Mouse (Mus musculus) kidney, embryonic 14.5 days (tissue): ENCODE measurements at regions not wholly inside any gene's neighbourhood (a gene's known extent, or its start where the extent isn't known, plus 50 kb on each side); places are given as distances from the start of the nearest gene placed in this dataset.
A peak's percentile ranks its signal among the peaks of the same experiment; 100 is the strongest.

Experiments used
- ATAC-seq: fragments of 200-750 bp; cut with Nextera tagmentation; 2 replicates; pipeline ENCODE4 v1.8.0; 2017; ENCODE audit warnings: moderate number of reproducible peaks, mild to moderate bottlenecking, moderate TSS enrichment, moderate library complexity; ENCODE audit not compliant: low FRiP score, low TSS enrichment
- H3K27ac ChIP-seq: fragments of 300-500 bp; sonication (generic); 2 replicates; pipeline ENCODE4 v1.5.1; 2014; ENCODE audit warnings: low read depth, mild to moderate bottlenecking, low read length, moderate library complexity, mixed read lengths
- H3K27me3 ChIP-seq: fragments of 300-500 bp; sonication (generic); 2 replicates; pipeline ENCODE4 v1.6.1; 2014; ENCODE audit warnings: mild to moderate bottlenecking, low read length; ENCODE audit not compliant: control insufficient read depth, insufficient read depth
- H3K36me3 ChIP-seq: fragments of 300-500 bp; sonication (generic); 2 replicates; pipeline ENCODE4 v1.6.1; 2014; ENCODE audit warnings: low read length, mixed read lengths; ENCODE audit not compliant: control insufficient read depth, insufficient read depth
- H3K4me1 ChIP-seq: fragments of 300-500 bp; sonication (generic); 2 replicates; pipeline ENCODE4 v1.6.1; 2014; ENCODE audit warnings: low read length, mixed read lengths; ENCODE audit not compliant: control insufficient read depth, insufficient read depth
- H3K4me2 ChIP-seq: fragments of 300-500 bp; sonication (generic); replicated peaks from 2 replicates; pipeline ENCODE4 v1.6.1; 2014; ENCODE audit warnings: low read depth, mild to moderate bottlenecking, low read length
- H3K4me3 ChIP-seq: fragments of 300-500 bp; sonication (generic); 2 replicates; pipeline ENCODE4 v1.5.1; 2014; ENCODE audit warnings: mild to moderate bottlenecking, low read length
- H3K9ac ChIP-seq: fragments of 300-500 bp; sonication (generic); 2 replicates; pipeline ENCODE4 v1.6.1; 2014; ENCODE audit warnings: low read depth, mild to moderate bottlenecking, low read length, moderate library complexity
- H3K9me3 ChIP-seq: fragments of 300-500 bp; sonication (generic); 2 replicates; pipeline ENCODE4 v1.6.1; 2016; ENCODE audit warnings: low read length; ENCODE audit not compliant: control insufficient read depth
- WGBS: fragments of 180-500 bp; shearing (Covaris S2); extraction: QIAGEN DNeasy Blood & Tissue Kit; methylation state at CpG from one replicate; pipeline ENCODE4 v1.1.7; 2014; 5-methylcytosine and 5-hydroxymethylcytosine counted together

DNA sequence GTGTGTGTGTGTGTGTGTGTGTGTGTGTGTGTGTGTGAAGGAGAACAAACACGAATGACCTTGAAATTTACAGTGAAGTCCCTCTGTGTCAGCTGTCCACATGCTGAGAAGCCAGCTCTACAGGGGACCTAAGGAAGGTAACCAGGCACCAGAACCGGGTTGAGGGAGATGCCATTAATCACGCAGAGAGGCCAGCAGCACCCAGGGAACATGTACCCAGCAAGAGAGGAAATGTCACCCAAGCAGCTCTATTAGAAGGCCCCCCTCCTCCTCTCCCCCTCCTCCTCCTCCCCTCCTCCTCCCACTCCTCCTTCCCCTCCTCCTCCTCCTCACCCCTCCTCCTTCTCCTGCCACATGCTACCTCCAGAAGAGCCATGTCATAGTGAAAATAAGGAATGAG lies 181.8 kb downstream of the Suds3 start:
- no peak overlapping the region for H3K4me2 ChIP-seq
- no peaks in the 10 kb centered on the region for H3K27me3 ChIP-seq
- H3K36me3 ChIP-seq = no peaks in the 10 kb centered on the region
- 26% methylated on average over 3 of the region's 3 CpGs for WGBS
- no peak overlapping the region for H3K27ac ChIP-seq
- no peak overlapping the region for H3K9ac ChIP-seq
- ATAC-seq = peak; percentile 62
- H3K4me1 ChIP-seq = no peaks in the 10 kb centered on the region
- H3K9me3 ChIP-seq = no peaks in the 10 kb centered on the region
- no peak overlapping the region for H3K4me3 ChIP-seq

GRCm38 (mm10) chr5:116933105-116933504 lies 182.8 kb downstream of the Suds3 start:
- Histone ChIP-seq H3K27me3 (no peaks in the 10 kb centered on the region), H3K4me1 (no peaks in the 10 kb centered on the region), H3K9ac (no peak overlapping the region), H3K9me3 (no peaks in the 10 kb centered on the region), H3K4me3 (no peak overlapping the region), H3K4me2 (no peak overlapping the region), H3K27ac (no peak overlapping the region), H3K36me3 (no peaks in the 10 kb centered on the region)
- 95% methylated on average over 5 of the region's 5 CpGs for WGBS
- no peak for ATAC-seq

DNA sequence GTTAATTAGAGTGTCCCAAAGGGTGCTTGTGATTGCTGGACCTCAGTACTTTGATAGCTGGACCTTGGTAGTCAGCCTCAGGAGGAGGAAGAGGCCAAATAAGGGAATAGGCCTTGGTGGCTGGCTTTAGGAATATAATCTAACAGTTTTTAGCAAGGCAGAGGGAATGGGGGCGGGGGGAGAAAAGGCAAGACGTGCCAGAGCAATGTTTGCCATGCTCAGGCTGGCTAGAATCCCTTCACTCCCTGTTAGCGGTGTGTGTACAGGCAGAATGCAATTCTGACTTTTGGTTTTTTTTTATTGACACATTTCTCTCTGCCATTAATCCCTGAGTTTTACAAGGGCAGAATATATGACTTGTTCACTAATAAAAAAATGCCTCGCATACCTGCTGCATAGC lies 192.2 kb downstream of the Suds3 start:
- H3K27me3 ChIP-seq = no peaks in the 10 kb centered on the region
- H3K36me3 ChIP-seq = no peaks in the 10 kb centered on the region
- H3K9ac ChIP-seq = no peak overlapping the region
- H3K9me3 ChIP-seq = no peaks in the 10 kb centered on the region
- no peak overlapping the region for H3K27ac ChIP-seq
- WGBS = 57% methylated on average over 4 of the region's 4 CpGs
- no peak for ATAC-seq
- H3K4me3 ChIP-seq = no peak overlapping the region
- H3K4me1 ChIP-seq = no peaks in the 10 kb centered on the region
- no peak overlapping the region for H3K4me2 ChIP-seq

- no peaks in the 10 kb centered on the region for H3K36me3 ChIP-seq
- no peaks in the 10 kb centered on the region for H3K9me3 ChIP-seq
- no peak overlapping the region for H3K4me2 ChIP-seq
- ATAC-seq = no peak
- no peaks in the 10 kb centered on the region for H3K27me3 ChIP-seq
- no peak overlapping the region for H3K27ac ChIP-seq
- 55% methylated on average over 17 of the region's 17 CpGs for WGBS
- no peak overlapping the region for H3K4me3 ChIP-seq
- no peaks in the 10 kb centered on the region for H3K4me1 ChIP-seq
- H3K9ac ChIP-seq = no peak overlapping the region
These were observed 193.7 kb downstream of the Suds3 start for GRCm38 (mm10) chr5:116922059-116922671.

DNA sequence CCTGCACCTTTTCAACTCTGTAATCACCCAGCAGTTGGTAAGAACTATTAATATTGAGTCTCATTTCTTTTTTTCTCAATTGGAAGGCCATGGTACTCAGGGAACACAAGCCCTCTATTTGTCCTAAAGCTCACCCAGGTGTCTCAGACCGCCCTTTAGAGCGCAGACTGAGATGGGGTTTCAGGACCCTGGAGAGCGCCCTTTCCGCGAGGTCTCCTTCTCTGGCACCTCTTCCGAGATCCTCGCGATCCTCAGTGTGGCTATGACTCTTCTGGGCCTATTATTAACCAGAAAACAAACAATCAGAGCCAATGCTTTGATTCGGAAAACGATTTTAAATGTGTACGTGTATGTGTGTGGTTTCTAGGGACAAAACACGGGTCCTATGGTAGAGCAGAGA lies 201.0 kb downstream of the Suds3 start:
- WGBS = 39% methylated on average over 12 of the region's 12 CpGs
- H3K4me2 ChIP-seq = no peak overlapping the region
- no peaks in the 10 kb centered on the region for H3K4me1 ChIP-seq
- H3K9ac ChIP-seq = no peak overlapping the region
- H3K27ac ChIP-seq = no peak overlapping the region
- H3K9me3 ChIP-seq = no peaks in the 10 kb centered on the region
- no peaks in the 10 kb centered on the region for H3K36me3 ChIP-seq
- no peak overlapping the region for H3K4me3 ChIP-seq
- ATAC-seq = no peak
- H3K27me3 ChIP-seq = no peaks in the 10 kb centered on the region

DNA sequence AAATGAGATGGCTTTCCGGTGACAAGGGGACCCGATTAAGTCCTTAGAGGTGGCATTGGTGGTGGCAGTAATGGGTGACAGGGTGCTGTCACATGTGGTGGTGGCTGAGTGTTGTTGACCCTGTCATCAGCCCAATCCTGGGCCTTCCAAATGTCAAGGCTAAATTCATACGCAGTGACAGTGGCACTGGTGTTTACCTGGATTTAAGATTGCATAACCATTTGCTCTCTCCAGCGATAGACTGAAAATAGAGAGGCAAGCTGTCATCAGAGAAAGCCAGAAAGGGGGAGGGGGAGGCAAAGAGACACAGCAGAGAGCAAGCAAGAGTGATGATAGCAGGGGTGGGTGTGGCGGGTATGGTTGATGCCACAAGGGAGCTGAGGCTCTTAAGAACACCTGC lies 215.1 kb downstream of the Suds3 start:
- Histone ChIP-seq H3K9me3 (no peaks in the 10 kb centered on the region), H3K36me3 (no peaks in the 10 kb centered on the region), H3K4me1 (no peaks in the 10 kb centered on the region), H3K4me3 (no peak overlapping the region), H3K27me3 (no peaks in the 10 kb centered on the region), H3K27ac (no peak overlapping the region), H3K4me2 (no peak overlapping the region), H3K9ac (no peak overlapping the region)
- no peak for ATAC-seq
- WGBS = 79% methylated on average over 5 of the region's 5 CpGs

GRCm38 (mm10) chr5:116897391-116897790 lies 218.5 kb downstream of the Suds3 start:
- no peak overlapping the region for H3K4me2 ChIP-seq
- no peak for ATAC-seq
- H3K36me3 ChIP-seq = no peaks in the 10 kb centered on the region
- H3K4me1 ChIP-seq = no peaks in the 10 kb centered on the region
- no peak overlapping the region for H3K27ac ChIP-seq
- no peak overlapping the region for H3K9ac ChIP-seq
- H3K4me3 ChIP-seq = no peak overlapping the region
- H3K9me3 ChIP-seq = no peaks in the 10 kb centered on the region
- 87% methylated on average over 5 of the region's 5 CpGs for WGBS
- H3K27me3 ChIP-seq = no peaks in the 10 kb centered on the region

DNA sequence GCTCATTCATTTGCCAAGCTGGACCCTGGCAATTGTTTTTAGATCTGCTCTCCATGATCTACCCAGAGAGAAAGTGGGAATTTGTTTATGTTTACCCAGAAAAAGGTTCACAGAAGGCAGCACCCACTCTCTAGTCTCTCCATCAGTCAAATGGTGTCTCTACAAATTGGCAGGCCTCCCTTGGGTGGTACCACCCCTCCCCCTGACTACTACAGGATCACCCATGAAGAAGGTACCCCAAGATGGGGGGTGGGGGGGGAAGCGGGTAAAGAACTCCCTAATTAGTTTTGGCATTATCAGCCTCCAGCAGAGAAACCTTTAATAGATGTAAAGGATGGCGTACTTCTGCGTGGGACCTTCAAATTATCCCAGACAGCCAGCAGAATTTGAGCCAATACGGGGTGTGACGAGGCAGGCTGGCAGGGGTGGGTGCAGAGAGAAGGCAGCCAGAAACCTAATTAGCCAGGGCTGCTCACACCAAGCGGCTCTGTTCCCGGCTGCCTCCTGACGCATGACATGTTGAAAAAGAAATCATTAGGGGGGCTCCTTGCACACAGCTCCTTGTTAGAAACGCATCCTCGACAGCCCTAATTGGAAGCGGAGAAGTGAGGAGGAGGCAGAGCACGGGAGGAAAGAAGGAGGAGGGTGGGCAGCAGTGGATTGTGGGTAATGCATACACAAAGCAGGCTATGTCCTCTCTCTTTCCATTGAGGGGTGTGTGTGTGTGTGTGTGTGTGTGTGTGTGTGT lies 220.7 kb downstream of the Suds3 start:
- H3K4me2 ChIP-seq = no peak overlapping the region
- ATAC-seq = no peak
- no peaks in the 10 kb centered on the region for H3K9me3 ChIP-seq
- H3K27ac ChIP-seq = no peak overlapping the region
- no peaks in the 10 kb centered on the region for H3K36me3 ChIP-seq
- no peaks in the 10 kb centered on the region for H3K27me3 ChIP-seq
- no peaks in the 10 kb centered on the region for H3K4me1 ChIP-seq
- WGBS = 55% methylated on average over 12 of the region's 12 CpGs
- no peak overlapping the region for H3K4me3 ChIP-seq
- no peak overlapping the region for H3K9ac ChIP-seq

DNA sequence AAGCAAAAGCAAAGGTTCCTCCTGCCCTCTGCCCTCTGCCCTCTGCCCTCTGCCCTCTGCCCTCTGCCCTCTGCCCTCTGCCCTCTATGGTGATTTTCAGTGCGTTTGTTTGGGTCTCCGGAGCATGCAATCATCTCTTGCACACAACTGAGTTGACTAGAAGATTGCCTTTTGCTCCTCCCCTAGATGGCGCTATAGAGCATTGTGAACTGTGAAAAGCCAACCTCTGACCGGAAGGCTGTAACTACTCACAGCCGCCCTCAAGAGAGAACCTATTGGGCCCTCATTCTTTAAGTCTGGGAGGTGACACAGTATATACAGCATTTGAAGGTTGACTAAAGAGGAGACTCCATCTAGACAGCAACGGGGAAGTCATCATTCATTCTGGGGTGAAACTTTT lies 221.3 kb downstream of the Suds3 start:
- Histone ChIP-seq H3K9ac (no peak overlapping the region), H3K9me3 (no peaks in the 10 kb centered on the region), H3K4me3 (no peak overlapping the region), H3K27me3 (no peaks in the 10 kb centered on the region), H3K36me3 (no peaks in the 10 kb centered on the region), H3K27ac (no peak overlapping the region), H3K4me2 (no peak overlapping the region), H3K4me1 (no peaks in the 10 kb centered on the region)
- ATAC-seq = no peak
- WGBS = 86% methylated on average over 6 of the region's 6 CpGs
